Mouse (Mus musculus): Measurements from ENCODE around the gene Vps53.

GRCm38 (mm10) chr11:76146187-76147010 lies 33.0 kb downstream of the Vps53 start:
- no peak for TF ChIP-seq CTCF (conservative IDR thresholded peaks at IDR 0.05; ENCODE audit: low read length)
- TF ChIP-seq NANOG (IDR thresholded peaks at IDR 0.05; ENCODE audit: borderline replicate concordance, low read length), result no peak
- no peak for TF ChIP-seq POU5F1 (IDR thresholded peaks at IDR 0.05; ENCODE audit: borderline replicate concordance, low read length)

Measured in E14TG2a.4 (cell line).